Mouse (Mus musculus): ENCODE data around the gene Prkd1. TPM values are rescaled to one million over a fixed set of nuclear protein-coding genes. Genes with fewer than 3 reads are reported as not detected.

Prkd1 gene
- polyA plus RNA-seq, 1 experiment from 2014 or later, result 5.9 TPM

DNA sequence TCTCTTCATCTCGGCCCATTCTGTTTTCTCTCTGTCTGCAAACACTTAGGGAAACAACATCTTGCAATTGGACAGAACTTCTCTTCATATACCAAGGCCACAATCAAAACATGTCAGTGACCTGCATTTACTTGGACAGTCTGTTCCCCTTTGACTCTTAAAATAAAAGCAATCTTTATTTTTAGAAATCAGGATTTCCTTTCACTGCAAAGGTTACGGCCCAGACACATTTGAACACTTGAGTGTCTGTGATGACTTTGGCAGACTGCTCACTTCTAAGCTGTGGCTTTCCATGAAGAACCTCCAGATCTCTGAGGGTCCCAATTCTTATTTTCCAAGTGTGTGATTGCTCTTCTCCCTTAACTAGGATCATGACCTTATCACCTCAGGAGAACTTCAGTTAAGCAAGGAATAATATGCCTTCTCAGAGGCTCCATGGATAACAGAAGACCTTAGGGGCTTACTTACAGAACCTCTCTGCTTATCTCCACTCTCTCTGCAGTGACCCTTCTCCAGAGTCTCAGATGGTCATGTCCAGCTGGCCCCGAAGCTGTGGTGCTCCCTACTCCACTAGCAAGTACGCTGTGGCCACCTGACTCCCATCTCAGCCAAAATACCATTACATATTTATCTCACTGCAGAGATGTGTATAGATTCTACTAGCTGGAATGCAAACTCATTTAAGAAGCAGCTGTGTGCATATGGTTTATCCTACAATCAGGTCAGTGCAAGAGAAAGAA is 137.2 kb downstream of the Prkd1 start:
- Histone ChIP-seq H3K27me3 (replicated peaks; ENCODE audit: control insufficient read depth, insufficient read depth, low read length) (no peaks in the 10 kb centered on the region), H3K4me3 (ENCODE audit: low read depth, low read length) (no peak overlapping the region), H3K9ac (ENCODE audit: low read depth, low read length) (no peak overlapping the region), H3K36me3 (ENCODE audit: control insufficient read depth, insufficient read depth, low read length) (no peaks in the 10 kb centered on the region), H3K9me3 (ENCODE audit: control insufficient read depth, low read length) (no peaks in the 10 kb centered on the region), H3K4me1 (ENCODE audit: control insufficient read depth, insufficient read depth, low read length) (no peaks in the 10 kb centered on the region), H3K4me2 (ENCODE audit: low read depth, low read length) (no peak overlapping the region), H3K27ac (replicated peaks; ENCODE audit: low read depth, low read length) (no peak overlapping the region)
- DNase-seq (ENCODE audit: low spot score) (no peak), ATAC-seq (ENCODE audit: low read depth) (no peak)
- 57% methylated on average over 4 of the region's 4 CpGs for WGBS

DNA sequence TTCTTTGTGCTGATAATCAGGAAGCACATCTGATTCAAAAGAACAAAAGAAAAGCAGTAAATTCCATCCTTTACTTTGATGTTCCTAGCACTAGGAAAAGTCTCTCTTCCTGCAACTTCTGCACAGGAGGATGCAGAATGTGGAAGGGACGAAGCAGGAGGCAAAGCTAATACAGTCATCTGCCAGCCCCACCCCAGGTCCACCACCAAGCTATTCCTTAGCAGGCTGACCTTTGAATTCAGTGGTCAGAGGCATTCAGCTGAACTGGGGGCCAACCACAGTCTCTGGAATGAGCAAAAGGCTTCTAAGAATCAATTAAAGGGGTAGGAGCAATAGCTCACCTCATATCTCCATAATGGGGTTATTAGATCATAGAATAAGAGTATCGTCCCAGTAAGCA is 140.1 kb downstream of the Prkd1 start:
- H3K9ac ChIP-seq (ENCODE audit: low read depth, low read length), result no peak overlapping the region
- 90% methylated on average over 2 of the region's 2 CpGs for WGBS
- no peak for DNase-seq (ENCODE audit: low spot score)
- no peak overlapping the region for H3K27ac ChIP-seq (replicated peaks; ENCODE audit: low read depth, low read length)
- no peaks in the 10 kb centered on the region for H3K36me3 ChIP-seq (ENCODE audit: control insufficient read depth, insufficient read depth, low read length)
- no peaks in the 10 kb centered on the region for H3K4me1 ChIP-seq (ENCODE audit: control insufficient read depth, insufficient read depth, low read length)
- ATAC-seq (ENCODE audit: low read depth), result no peak
- H3K4me2 ChIP-seq (ENCODE audit: low read depth, low read length), result no peak overlapping the region
- no peak overlapping the region for H3K4me3 ChIP-seq (ENCODE audit: low read depth, low read length)
- no peaks in the 10 kb centered on the region for H3K9me3 ChIP-seq (ENCODE audit: control insufficient read depth, low read length)
- no peaks in the 10 kb centered on the region for H3K27me3 ChIP-seq (replicated peaks; ENCODE audit: control insufficient read depth, insufficient read depth, low read length)

DNA sequence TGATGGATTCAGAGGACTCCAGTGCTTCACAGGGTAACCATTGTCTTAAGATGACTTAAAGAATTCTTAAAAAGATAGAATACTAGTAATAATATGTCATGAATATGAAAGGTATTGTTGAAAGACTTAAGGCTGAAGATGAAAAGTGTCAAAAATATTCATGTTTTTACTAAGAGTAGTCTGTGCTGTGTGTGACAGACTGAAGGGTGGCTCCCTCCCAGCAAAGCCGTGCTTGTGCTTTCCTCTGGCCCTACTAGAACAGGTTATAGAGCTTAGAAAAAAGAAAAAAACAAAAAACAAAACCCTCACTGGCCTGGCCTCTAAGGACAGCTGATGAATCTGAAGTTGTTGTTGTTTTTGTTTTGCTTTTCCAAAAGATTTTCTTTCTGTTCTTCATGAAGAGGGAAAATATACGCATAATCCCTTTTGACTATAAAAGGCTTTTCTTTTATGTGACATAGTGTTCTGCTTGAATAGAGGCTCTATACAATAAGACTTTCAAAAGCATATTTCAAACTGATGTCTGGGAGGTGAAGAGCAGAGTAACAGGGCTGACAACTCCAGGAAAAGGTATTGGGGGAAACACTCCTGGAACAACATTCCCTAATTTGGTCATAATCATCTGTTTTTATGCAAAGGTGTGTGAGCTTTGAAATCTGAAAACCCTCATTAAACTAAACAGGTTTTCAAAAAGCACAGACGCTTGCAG is 148.9 kb downstream of the Prkd1 start:
- DNase-seq (ENCODE audit: low spot score), result no peak
- no peak overlapping the region for H3K9ac ChIP-seq (ENCODE audit: low read depth, low read length)
- H3K4me3 ChIP-seq (ENCODE audit: low read depth, low read length), result no peak overlapping the region
- H3K27me3 ChIP-seq (replicated peaks; ENCODE audit: control insufficient read depth, insufficient read depth, low read length), result no peaks in the 10 kb centered on the region
- no peak overlapping the region for H3K4me2 ChIP-seq (ENCODE audit: low read depth, low read length)
- no peaks in the 10 kb centered on the region for H3K36me3 ChIP-seq (ENCODE audit: control insufficient read depth, insufficient read depth, low read length)
- WGBS, result 67% methylated on average over 3 of the region's 3 CpGs
- H3K4me1 ChIP-seq (ENCODE audit: control insufficient read depth, insufficient read depth, low read length), result peaks cover 4% of the 10 kb centered on the region; the same call in 1 of the 2 replicates
- H3K9me3 ChIP-seq (ENCODE audit: control insufficient read depth, low read length), result no peaks in the 10 kb centered on the region
- ATAC-seq (ENCODE audit: low read depth), result no peak
- H3K27ac ChIP-seq (replicated peaks; ENCODE audit: low read depth, low read length), result no peak overlapping the region

DNA sequence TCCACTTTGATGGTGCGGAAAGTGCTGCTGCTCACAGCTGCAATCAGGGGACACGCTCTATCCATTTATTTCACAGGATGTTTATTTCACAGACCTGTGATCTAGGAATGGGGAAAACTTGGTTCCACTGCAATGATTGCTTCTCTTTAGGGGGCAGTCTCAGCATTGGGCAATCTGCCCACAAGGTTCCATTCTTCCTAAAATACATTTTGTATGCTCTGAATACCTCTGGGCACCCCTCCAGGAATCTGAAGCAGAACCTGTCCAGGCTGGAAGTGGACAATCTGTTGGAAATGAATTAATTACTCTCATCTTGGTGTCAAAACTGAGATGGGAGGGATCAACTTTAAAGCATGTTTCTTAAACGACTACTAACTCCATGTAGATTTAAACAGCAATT is 152.9 kb downstream of the Prkd1 start:
- Histone ChIP-seq H3K4me2 (ENCODE audit: low read depth, low read length) (no peak overlapping the region), H3K27ac (replicated peaks; ENCODE audit: low read depth, low read length) (no peak overlapping the region), H3K9ac (ENCODE audit: low read depth, low read length) (no peak overlapping the region), H3K9me3 (ENCODE audit: control insufficient read depth, low read length) (no peaks in the 10 kb centered on the region), H3K4me3 (ENCODE audit: low read depth, low read length) (no peak overlapping the region), H3K27me3 (replicated peaks; ENCODE audit: control insufficient read depth, insufficient read depth, low read length) (no peaks in the 10 kb centered on the region), H3K36me3 (ENCODE audit: control insufficient read depth, insufficient read depth, low read length) (no peaks in the 10 kb centered on the region), H3K4me1 (ENCODE audit: control insufficient read depth, insufficient read depth, low read length) (peaks cover 8% of the 10 kb centered on the region; the same call in 1 of the 2 replicates)
- no peak for ATAC-seq (ENCODE audit: low read depth)
- peak; percentile 42 for DNase-seq (ENCODE audit: low spot score)
- WGBS, result 75% methylated on average over 3 of the region's 3 CpGs

DNA sequence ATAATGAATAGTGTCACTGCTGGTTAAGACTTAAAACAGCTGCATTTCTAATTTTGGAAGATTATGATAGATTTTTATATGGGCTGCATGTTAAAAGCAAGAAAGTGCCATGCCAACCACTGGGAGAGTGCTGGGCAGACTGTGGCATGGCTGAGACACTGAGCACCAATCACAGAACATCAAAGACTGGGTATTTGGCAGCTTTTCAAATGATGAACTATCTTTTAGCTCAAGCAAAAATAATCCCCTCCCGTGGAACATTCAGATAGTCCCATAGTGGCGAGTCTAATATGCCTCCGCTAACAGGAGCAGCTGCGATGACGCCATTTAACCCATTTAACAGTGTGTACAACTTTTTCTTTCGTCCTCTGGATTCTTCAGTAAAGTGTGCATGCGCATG is 169.1 kb downstream of the Prkd1 start:
- H3K9ac ChIP-seq (ENCODE audit: low read depth, low read length), result no peak overlapping the region
- H3K4me1 ChIP-seq (ENCODE audit: control insufficient read depth, insufficient read depth, low read length), result no peaks in the 10 kb centered on the region
- H3K27me3 ChIP-seq (replicated peaks; ENCODE audit: control insufficient read depth, insufficient read depth, low read length), result no peaks in the 10 kb centered on the region
- H3K4me2 ChIP-seq (ENCODE audit: low read depth, low read length), result no peak overlapping the region
- H3K27ac ChIP-seq (replicated peaks; ENCODE audit: low read depth, low read length), result no peak overlapping the region
- DNase-seq (ENCODE audit: low spot score) (no peak), ATAC-seq (ENCODE audit: low read depth) (no peak)
- no peaks in the 10 kb centered on the region for H3K9me3 ChIP-seq (ENCODE audit: control insufficient read depth, low read length)
- 85% methylated on average over 7 of the region's 7 CpGs for WGBS
- no peaks in the 10 kb centered on the region for H3K36me3 ChIP-seq (ENCODE audit: control insufficient read depth, insufficient read depth, low read length)
- H3K4me3 ChIP-seq (ENCODE audit: low read depth, low read length), result no peak overlapping the region

DNA sequence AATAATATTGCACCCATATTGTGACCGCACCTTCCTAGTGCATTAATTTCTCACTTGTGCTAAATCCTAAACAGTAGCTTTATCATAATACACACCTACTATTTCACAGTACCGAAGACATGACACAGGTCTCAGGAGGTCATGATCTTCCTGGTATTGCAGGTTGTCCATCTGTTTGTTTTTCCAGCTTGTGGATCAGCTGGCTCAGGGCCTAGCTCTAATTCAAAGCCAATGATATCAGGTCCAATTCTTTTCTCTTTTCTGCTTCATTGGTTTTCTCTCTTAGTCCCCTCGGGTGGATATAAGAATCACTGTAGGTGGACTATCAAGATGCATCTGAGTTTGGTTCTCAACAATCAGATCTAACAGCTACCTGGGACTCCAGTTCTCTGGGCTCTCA is 191.7 kb downstream of the Prkd1 start:
- WGBS, result 94% methylated on average over 3 of the region's 3 CpGs
- no peak overlapping the region for H3K4me2 ChIP-seq (ENCODE audit: low read depth, low read length)
- H3K27ac ChIP-seq (replicated peaks; ENCODE audit: low read depth, low read length), result no peak overlapping the region
- no peaks in the 10 kb centered on the region for H3K36me3 ChIP-seq (ENCODE audit: control insufficient read depth, insufficient read depth, low read length)
- H3K9me3 ChIP-seq (ENCODE audit: control insufficient read depth, low read length), result no peaks in the 10 kb centered on the region
- H3K4me3 ChIP-seq (ENCODE audit: low read depth, low read length), result no peak overlapping the region
- no peaks in the 10 kb centered on the region for H3K27me3 ChIP-seq (replicated peaks; ENCODE audit: control insufficient read depth, insufficient read depth, low read length)
- H3K4me1 ChIP-seq (ENCODE audit: control insufficient read depth, insufficient read depth, low read length), result no peaks in the 10 kb centered on the region
- no peak overlapping the region for H3K9ac ChIP-seq (ENCODE audit: low read depth, low read length)
- ATAC-seq (ENCODE audit: low read depth) (no peak), DNase-seq (ENCODE audit: low spot score) (no peak)

DNA sequence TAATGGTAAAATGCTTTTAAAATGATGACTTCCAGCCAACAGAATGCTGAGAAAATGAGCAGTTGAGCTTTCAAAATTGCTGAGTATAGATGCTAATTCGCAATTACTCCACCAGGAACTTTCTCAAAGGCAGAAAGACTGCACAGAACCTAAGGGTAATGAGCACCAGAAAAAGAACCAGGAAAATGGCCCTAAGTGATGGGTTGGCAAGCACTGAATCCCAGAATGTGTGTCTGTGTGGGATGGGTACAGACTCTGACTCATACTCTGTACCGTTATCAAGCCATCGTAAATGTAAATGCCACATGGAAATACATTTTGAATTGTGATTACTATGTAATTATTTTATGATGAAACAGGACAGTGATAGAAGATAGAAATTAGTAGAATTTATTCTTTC is 197.1 kb downstream of the Prkd1 start:
- WGBS, result 92% methylated on average over 3 of the region's 3 CpGs
- Histone ChIP-seq H3K4me3 (ENCODE audit: low read depth, low read length) (no peak overlapping the region), H3K36me3 (ENCODE audit: control insufficient read depth, insufficient read depth, low read length) (no peaks in the 10 kb centered on the region), H3K9me3 (ENCODE audit: control insufficient read depth, low read length) (no peaks in the 10 kb centered on the region), H3K9ac (ENCODE audit: low read depth, low read length) (no peak overlapping the region), H3K4me2 (ENCODE audit: low read depth, low read length) (no peak overlapping the region), H3K27me3 (replicated peaks; ENCODE audit: control insufficient read depth, insufficient read depth, low read length) (no peaks in the 10 kb centered on the region), H3K27ac (replicated peaks; ENCODE audit: low read depth, low read length) (no peak overlapping the region), H3K4me1 (ENCODE audit: control insufficient read depth, insufficient read depth, low read length) (no peaks in the 10 kb centered on the region)
- DNase-seq (ENCODE audit: low spot score) (no peak), ATAC-seq (ENCODE audit: low read depth) (no peak)

DNA sequence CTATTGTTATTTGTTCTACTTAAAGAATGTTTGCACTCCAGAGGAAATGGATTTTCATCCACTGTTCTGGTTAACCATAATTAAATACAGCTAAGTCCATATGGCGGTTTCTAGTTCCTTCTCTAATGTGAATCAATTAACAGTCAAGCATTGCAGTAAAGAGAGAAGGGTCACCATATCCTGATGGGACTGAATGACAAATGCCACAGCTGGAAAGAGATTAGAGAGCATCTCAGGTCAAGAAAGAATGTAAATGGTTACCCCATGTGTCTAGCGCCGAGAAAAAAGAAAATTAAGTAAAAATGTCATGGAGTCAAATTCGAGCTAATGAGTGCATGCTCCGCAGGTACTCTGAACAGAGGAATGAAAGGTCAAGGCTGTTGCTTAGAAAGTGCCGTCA is 212.2 kb downstream of the Prkd1 start:
- DNase-seq (ENCODE audit: low spot score) (no peak), ATAC-seq (ENCODE audit: low read depth) (no peak)
- Histone ChIP-seq H3K4me3 (ENCODE audit: low read depth, low read length) (no peak overlapping the region), H3K27ac (replicated peaks; ENCODE audit: low read depth, low read length) (no peak overlapping the region), H3K4me2 (ENCODE audit: low read depth, low read length) (no peak overlapping the region), H3K9me3 (ENCODE audit: control insufficient read depth, low read length) (no peaks in the 10 kb centered on the region), H3K27me3 (replicated peaks; ENCODE audit: control insufficient read depth, insufficient read depth, low read length) (no peaks in the 10 kb centered on the region), H3K36me3 (ENCODE audit: control insufficient read depth, insufficient read depth, low read length) (no peaks in the 10 kb centered on the region), H3K4me1 (ENCODE audit: control insufficient read depth, insufficient read depth, low read length) (no peaks in the 10 kb centered on the region), H3K9ac (ENCODE audit: low read depth, low read length) (no peak overlapping the region)
- 62% methylated on average over 6 of the region's 6 CpGs for WGBS

Data from embryonic facial prominence, embryonic 14.5 days (tissue).